Mouse (Mus musculus) kidney, postnatal 36 days (tissue): ENCODE measurements at regions not wholly inside any gene's neighbourhood (a gene's known extent, or its start where the extent isn't known, plus 50 kb on each side); places are given as distances from the start of the nearest gene placed in this dataset.
A peak's percentile ranks its signal among the peaks of the same experiment; 100 is the strongest.

Source experiments
- DNase-seq, 2 experiments: peaks; one replicate each; pipeline ENCODE4 v3.0.0; 2021 to 2022; ENCODE audit warnings: mixed read lengths in 2 of 2

- DNase-seq, result peak; percentile 48 to 51
Measured at GRCm38 (mm10) chr1:194878440-194878839, 60.2 kb upstream of the Cd34 start.

DNA sequence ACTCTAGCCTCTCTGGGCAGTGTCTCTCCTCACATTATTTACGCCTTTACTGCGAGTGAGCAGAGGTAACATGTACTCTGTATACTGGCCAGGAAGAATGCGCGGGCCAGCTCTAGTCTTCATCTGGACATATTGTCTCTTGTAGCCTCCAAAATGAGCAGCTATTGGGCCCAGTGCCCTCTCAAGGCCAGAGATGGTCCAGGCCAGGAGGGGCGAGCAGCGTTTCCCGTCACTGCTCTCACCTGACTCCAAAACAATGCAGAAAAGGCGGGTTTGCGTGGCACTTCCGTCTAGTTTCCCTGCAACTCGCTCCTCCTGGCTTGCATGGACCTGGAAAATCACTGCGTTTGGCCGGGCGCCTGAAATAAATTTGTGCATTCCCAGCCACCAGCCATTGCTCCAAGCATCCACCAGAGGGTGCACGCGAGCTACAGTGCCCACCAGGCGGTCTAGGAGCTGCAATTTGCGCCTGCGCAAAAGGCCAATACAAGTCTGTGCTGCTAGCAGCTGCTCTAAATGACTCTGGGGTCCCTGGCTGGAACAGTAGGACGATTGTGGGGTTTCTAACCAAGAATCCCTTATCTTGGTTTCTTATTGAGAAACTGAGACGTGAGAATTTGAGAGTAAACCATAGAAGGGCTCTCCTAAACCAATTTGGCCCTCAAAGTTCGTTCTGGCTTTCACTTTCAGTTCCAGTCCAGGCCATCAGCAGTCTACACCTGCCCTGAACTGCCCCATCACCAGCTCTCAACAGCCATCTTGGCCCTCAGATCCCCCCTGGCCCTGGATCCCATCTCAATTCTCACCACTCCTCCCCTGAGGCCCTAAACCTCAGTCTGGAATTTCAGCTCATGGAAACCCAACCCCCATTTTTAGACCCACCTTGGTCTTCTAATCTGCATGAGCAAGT, 59.0 kb upstream of the Cd34 start:
- DNase-seq, result peak; percentile 95 to 98

DNA sequence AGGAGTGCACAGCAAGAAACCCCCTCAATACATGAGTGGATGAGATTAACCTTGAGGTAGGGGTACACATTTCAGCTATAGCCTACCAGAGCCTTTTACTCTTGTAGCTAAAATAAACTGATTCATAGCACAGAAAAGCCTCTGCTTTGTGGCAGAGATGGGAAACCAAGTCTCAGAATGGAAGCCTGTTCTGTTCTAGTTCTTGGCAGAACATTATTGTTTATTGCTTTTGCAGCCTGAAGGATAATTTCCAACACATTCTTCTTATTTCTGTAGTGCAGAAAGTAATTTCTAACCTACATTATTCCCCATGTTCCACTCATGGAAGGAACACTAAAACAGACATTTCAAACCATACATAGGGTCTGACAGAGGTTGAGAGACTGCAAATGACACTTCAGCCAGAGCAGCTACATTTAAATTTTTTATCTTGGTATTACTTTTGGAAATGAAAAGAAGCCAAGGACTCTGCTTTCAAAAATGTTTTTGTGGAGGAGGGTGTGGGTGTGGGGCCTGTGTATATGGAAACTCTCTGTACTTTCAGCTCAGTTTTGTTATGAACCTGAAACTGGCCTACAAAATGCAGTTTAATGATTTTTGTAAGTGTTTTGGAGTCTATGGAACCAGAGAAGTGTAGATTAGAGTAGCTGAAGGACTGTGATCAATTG, 56.9 kb upstream of the Cd34 start:
- no peak for DNase-seq

DNA sequence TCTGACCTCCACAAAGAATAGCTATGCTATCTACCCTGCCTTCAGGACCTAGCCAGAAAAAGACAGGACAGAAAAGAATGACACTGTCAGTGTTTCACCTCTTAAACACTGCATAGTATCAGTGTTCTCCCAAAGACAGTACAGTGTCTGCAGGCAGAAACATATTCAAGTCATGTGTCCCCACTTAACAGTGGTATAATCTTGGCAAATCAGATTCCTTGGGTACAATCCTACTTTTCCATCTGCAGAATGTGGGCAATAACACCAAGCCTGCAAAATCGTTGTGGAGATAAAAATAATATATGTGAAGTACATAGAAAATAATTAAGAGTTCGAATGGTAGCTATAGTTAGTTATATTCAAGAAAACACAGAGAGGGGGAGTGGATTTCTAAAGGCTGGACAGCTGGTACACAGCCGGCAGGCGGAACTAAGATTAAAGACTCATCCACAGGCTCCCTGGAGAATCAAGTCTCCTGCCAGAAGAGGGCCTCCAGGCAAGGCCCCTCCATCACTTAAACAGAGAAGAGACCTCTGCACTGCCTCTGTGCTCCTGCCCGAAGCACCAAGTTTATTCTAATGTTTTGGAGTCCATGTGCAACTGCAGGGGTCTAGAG, 53.4 kb upstream of the Cd34 start:
- DNase-seq, result no peak

GRCm38 (mm10) chr1:194885687-194886077, 52.9 kb upstream of the Cd34 start:
- DNase-seq, result peak in 1 of 2 experiments; percentile 7
